Mouse (Mus musculus) liver, embryonic 13.5 days (tissue): ENCODE results near the gene Scn8a. TPM values are rescaled to one million over a fixed set of nuclear protein-coding genes. Genes with fewer than 3 reads are reported as not detected.

ENCODE experiments used
- ATAC-seq: fragments of 200-750 bp; cut with Nextera tagmentation; 2 replicates; pipeline ENCODE4 v1.8.0; 2017; ENCODE audit warnings: low read depth, mild to moderate bottlenecking, moderate number of reproducible peaks, moderate library complexity
- DNase-seq: peaks from one replicate; pipeline ENCODE4 v3.0.0; 2022
- H3K27ac ChIP-seq: fragments of 300-500 bp; sonication (generic); 2 replicates; pipeline ENCODE4 v1.5.1; 2015; ENCODE audit warnings: moderate library complexity, mild to moderate bottlenecking, inconsistent platforms
- H3K27me3 ChIP-seq: fragments of 300-500 bp; sonication (generic); 2 replicates; pipeline ENCODE4 v1.6.1; 2015; ENCODE audit warnings: mild to moderate bottlenecking, inconsistent platforms
- H3K36me3 ChIP-seq: fragments of 300-500 bp; sonication (generic); 2 replicates; pipeline ENCODE4 v1.6.1; 2015; ENCODE audit warnings: mild to moderate bottlenecking, inconsistent platforms
- H3K4me1 ChIP-seq: fragments of 300-500 bp; sonication (generic); replicated peaks from 2 replicates; pipeline ENCODE4 v1.6.1; 2015; ENCODE audit warnings: inconsistent platforms
- H3K4me2 ChIP-seq: fragments of 300-500 bp; sonication (generic); 2 replicates; pipeline ENCODE4 v1.6.1; 2015; ENCODE audit warnings: inconsistent platforms, mild to moderate bottlenecking, moderate library complexity
- H3K4me3 ChIP-seq: fragments of 300-500 bp; sonication (generic); replicated peaks from 2 replicates; pipeline ENCODE4 v1.5.1; 2015; ENCODE audit warnings: mild to moderate bottlenecking, inconsistent platforms
- H3K9ac ChIP-seq: fragments of 300-500 bp; sonication (generic); 2 replicates; pipeline ENCODE4 v1.6.1; 2015; ENCODE audit warnings: mild to moderate bottlenecking, inconsistent platforms
- H3K9me3 ChIP-seq: fragments of 300-500 bp; sonication (generic); replicated peaks from 2 replicates; pipeline ENCODE4 v1.6.1; 2016; ENCODE audit warnings: inconsistent platforms
- WGBS: fragments of 180-500 bp; shearing (Covaris S2); methylation state at CpG from one replicate; pipeline ENCODE4 v1.1.7; 2015; ENCODE audit not compliant: insufficient replicate concordance; 5-methylcytosine and 5-hydroxymethylcytosine counted together
- polyA plus RNA-seq: library from polyadenylated mRNA; unstranded; fragments of >200 nt; fragmentation: Nextera tagmentation; extraction: Ambion mirVana; gene quantifications from 2 replicates; pipeline ENCODE4 v1.2.1, GENCODE M21; 2015

The Scn8a gene
- polyA plus RNA-seq, 1 experiment from 2014 or later = 0.10 TPM

DNA sequence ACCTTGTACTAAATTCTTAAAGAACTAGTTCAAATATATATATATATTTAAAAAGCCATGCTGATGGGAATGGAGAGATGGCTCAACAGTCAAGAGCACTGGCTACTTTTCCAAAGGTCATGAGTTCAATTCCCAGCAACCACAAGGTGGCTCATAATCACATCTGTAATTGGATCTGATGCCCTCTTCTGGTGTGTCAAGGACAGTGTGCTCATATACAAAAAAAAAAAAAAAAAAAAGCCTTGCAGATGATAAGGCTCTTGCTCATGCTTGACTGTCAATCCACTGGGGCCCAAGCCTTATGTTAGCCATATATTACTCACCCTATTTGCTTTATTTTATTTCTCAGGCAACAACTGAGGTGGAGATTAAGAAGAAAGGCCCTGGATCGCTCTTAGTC lies 132.0 kb downstream of the Scn8a start:
- no peak overlapping the region for H3K27ac ChIP-seq
- H3K4me2 ChIP-seq = no peak overlapping the region
- H3K4me1 ChIP-seq = no peaks in the 10 kb centered on the region
- no peak overlapping the region for H3K4me3 ChIP-seq
- WGBS = 76% methylated on average over 1 of the region's 1 CpGs
- no peaks in the 10 kb centered on the region for H3K9me3 ChIP-seq
- DNase-seq = no peak
- H3K27me3 ChIP-seq = peaks cover 12% of the 10 kb centered on the region
- H3K9ac ChIP-seq = no peak overlapping the region
- no peak for ATAC-seq
- H3K36me3 ChIP-seq = no peaks in the 10 kb centered on the region

GRCm38 (mm10) chr15:101002466-101002865 lies 132.8 kb downstream of the Scn8a start:
- no peak overlapping the region for H3K4me3 ChIP-seq
- no peak overlapping the region for H3K9ac ChIP-seq
- H3K27me3 ChIP-seq = peaks cover 12% of the 10 kb centered on the region
- DNase-seq (no peak), ATAC-seq (no peak)
- H3K4me1 ChIP-seq = no peaks in the 10 kb centered on the region
- no peaks in the 10 kb centered on the region for H3K9me3 ChIP-seq
- H3K36me3 ChIP-seq = no peaks in the 10 kb centered on the region
- no peak overlapping the region for H3K4me2 ChIP-seq
- 78% methylated on average over 3 of the region's 3 CpGs for WGBS
- no peak overlapping the region for H3K27ac ChIP-seq

DNA sequence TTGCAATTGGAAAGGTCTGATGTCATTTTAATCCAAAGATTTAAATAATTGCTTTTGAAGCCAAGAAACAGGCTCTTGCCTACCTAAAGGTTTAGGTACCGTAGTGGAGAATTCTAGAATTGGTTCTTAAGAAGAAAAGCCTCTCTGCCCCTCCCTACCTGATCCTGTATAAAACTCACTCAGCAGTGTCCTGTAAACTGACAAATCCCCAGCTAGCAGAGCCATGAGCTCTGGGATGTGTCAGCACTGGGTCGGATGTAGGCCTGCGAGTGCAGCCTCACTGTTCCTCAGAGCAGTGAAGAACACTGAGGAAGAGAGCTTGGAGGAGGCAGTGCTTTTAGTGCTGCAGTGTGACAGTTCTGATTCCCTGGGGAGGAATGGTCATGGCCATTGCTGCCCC lies 134.9 kb downstream of the Scn8a start:
- DNase-seq = no peak
- Histone ChIP-seq H3K27me3 (peaks cover 16% of the 10 kb centered on the region), H3K9me3 (no peaks in the 10 kb centered on the region)

DNA sequence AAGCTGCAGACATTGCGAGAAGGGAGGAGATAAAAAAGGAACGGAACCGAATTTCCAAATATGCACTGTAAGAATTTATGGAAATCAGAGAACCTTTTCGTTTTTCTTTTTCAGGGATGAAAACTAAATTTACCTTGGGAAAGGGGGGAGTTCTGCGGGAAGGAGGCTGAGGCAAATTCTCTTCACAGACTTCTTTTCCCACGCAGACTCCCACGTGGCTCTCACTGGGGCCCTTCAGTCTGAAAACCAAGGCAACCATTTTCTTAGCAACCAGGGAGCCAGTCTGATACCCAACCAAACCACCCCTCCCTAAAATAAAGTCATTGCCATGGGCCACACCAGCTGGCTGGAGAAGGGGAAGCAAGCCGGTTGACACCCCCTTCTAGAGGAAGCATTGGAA lies 136.1 kb downstream of the Scn8a start:
- no peak for ATAC-seq
- H3K27me3 ChIP-seq = peaks cover 16% of the 10 kb centered on the region

More for the DNA sequence above, 134.9 kb downstream of the Scn8a start:
- no peak overlapping the region for H3K4me3 ChIP-seq
- no peak overlapping the region for H3K4me2 ChIP-seq
- H3K27ac ChIP-seq = no peak overlapping the region
- no peak for ATAC-seq
- 48% methylated on average over 3 of the region's 3 CpGs for WGBS
- no peaks in the 10 kb centered on the region for H3K4me1 ChIP-seq
- no peaks in the 10 kb centered on the region for H3K36me3 ChIP-seq
- no peak overlapping the region for H3K9ac ChIP-seq

GRCm38 (mm10) chr15:101006251-101007040 lies 136.8 kb downstream of the Scn8a start:
- H3K9ac ChIP-seq = no peak overlapping the region
- peak overlapping the region; percentile 46 for H3K4me2 ChIP-seq
- no peaks in the 10 kb centered on the region for H3K36me3 ChIP-seq
- H3K4me3 ChIP-seq = peak overlapping the region; percentile 36
- no peaks in the 10 kb centered on the region for H3K4me1 ChIP-seq
- H3K27me3 ChIP-seq = peaks cover 16% of the 10 kb centered on the region
- no peak overlapping the region for H3K27ac ChIP-seq
- whole genome bisulfite sequencing = 11% methylated on average over 14 of the region's 15 CpGs
- H3K9me3 ChIP-seq = no peaks in the 10 kb centered on the region
- no peak for DNase-seq
- no peak for ATAC-seq

More for the DNA sequence above, 136.1 kb downstream of the Scn8a start:
- no peak overlapping the region for H3K4me3 ChIP-seq
- WGBS = 61% methylated on average over 8 of the region's 8 CpGs
- no peaks in the 10 kb centered on the region for H3K36me3 ChIP-seq
- H3K4me2 ChIP-seq = no peak overlapping the region
- H3K9ac ChIP-seq = no peak overlapping the region
- no peaks in the 10 kb centered on the region for H3K9me3 ChIP-seq
- no peak for DNase-seq
- H3K4me1 ChIP-seq = no peaks in the 10 kb centered on the region
- H3K27ac ChIP-seq = no peak overlapping the region

GRCm38 (mm10) chr15:101007236-101007635 lies 137.6 kb downstream of the Scn8a start:
- no peak for DNase-seq
- peaks cover 16% of the 10 kb centered on the region for H3K27me3 ChIP-seq
- no peaks in the 10 kb centered on the region for H3K9me3 ChIP-seq
- no peak for ATAC-seq
- no peak overlapping the region for H3K4me3 ChIP-seq
- no peak overlapping the region for H3K4me2 ChIP-seq
- WGBS = 54% methylated on average over 7 of the region's 7 CpGs
- H3K36me3 ChIP-seq = no peaks in the 10 kb centered on the region
- no peaks in the 10 kb centered on the region for H3K4me1 ChIP-seq
- no peak overlapping the region for H3K27ac ChIP-seq
- no peak overlapping the region for H3K9ac ChIP-seq

- ATAC-seq (no peak), DNase-seq (no peak)
- Histone ChIP-seq H3K36me3 (no peaks in the 10 kb centered on the region), H3K4me1 (no peaks in the 10 kb centered on the region), H3K9ac (no peak overlapping the region), H3K9me3 (no peaks in the 10 kb centered on the region), H3K4me2 (no peak overlapping the region), H3K4me3 (no peak overlapping the region), H3K27me3 (peaks cover 16% of the 10 kb centered on the region), H3K27ac (no peak overlapping the region)
- WGBS = 73% methylated on average over 14 of the region's 14 CpGs
Measured at GRCm38 (mm10) chr15:101008386-101009010, 138.8 kb downstream of the Scn8a start.

DNA sequence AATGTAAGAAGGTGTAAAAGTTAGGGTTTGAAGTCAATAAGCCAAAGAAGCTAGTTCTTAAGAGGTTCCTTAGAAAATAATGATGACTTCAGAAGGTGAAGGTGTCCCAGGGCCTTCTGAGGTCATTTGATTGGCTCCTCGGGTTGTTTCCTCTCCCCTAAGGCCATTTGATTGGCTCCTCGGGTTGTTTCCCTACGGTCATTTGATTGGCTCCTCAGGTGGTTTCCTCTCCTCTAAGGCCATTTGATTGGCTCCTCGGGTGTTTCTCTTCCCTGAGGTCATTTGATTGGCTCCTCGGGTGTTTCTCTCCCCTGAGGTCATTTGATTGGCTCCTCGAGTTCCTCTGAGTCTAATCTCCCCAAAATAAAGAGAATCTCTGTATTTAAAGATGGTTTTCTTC lies 141.7 kb downstream of the Scn8a start:
- DNase-seq = no peak
- WGBS = 56% methylated on average over 6 of the region's 6 CpGs
- Histone ChIP-seq H3K9me3 (no peaks in the 10 kb centered on the region), H3K4me2 (no peak overlapping the region), H3K27ac (no peak overlapping the region), H3K36me3 (no peaks in the 10 kb centered on the region), H3K4me1 (no peaks in the 10 kb centered on the region), H3K27me3 (peaks cover 4% of the 10 kb centered on the region; the same call in 1 of the 2 replicates), H3K9ac (no peak overlapping the region), H3K4me3 (no peak overlapping the region)
- no peak for ATAC-seq

DNA sequence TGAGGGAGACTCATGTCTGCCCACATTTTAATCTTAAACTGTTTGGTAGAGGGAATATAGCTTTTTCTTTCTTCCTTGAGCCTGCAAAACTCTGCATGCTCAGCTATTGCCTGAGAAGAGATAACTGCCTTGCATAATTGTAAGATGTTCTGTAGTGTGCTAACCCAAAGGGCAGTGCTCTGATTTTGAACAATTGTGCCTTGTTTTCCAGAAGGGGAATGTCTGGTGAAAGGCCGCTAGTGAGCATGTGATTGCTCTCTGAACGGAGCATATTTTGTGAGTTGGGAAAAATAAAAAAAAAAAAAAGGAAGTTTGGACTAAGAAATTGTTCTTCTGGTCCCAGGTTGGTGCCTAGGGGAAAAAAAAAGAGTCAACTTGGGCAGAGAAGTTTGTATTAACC lies 159.3 kb downstream of the Scn8a start:
- Histone ChIP-seq H3K4me1 (no peaks in the 10 kb centered on the region), H3K27ac (no peak overlapping the region), H3K36me3 (no peaks in the 10 kb centered on the region), H3K9ac (no peak overlapping the region), H3K4me3 (no peak overlapping the region), H3K9me3 (no peaks in the 10 kb centered on the region), H3K4me2 (no peak overlapping the region), H3K27me3 (peaks cover 29% of the 10 kb centered on the region)
- no peak for DNase-seq
- WGBS = 63% methylated on average over 2 of the region's 2 CpGs
- no peak for ATAC-seq

DNA sequence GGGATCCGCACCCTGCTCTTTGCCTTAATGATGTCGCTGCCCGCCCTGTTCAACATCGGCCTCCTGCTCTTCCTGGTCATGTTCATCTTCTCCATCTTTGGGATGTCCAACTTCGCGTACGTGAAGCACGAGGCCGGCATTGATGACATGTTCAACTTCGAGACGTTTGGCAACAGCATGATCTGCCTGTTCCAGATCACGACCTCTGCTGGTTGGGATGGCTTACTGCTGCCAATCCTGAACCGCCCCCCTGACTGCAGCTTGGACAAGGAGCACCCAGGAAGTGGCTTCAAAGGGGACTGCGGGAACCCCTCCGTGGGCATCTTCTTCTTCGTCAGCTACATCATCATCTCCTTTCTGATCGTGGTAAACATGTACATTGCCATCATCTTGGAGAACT lies 170.0 kb downstream of the Scn8a start:
- 37% methylated on average over 17 of the region's 17 CpGs for WGBS
- Histone ChIP-seq H3K27ac (no peak overlapping the region), H3K4me3 (no peak overlapping the region), H3K4me2 (no peak overlapping the region), H3K36me3 (no peaks in the 10 kb centered on the region), H3K9ac (no peak overlapping the region), H3K4me1 (no peaks in the 10 kb centered on the region), H3K27me3 (peaks cover 73% of the 10 kb centered on the region), H3K9me3 (no peaks in the 10 kb centered on the region)
- DNase-seq = no peak
- ATAC-seq = no peak

DNA sequence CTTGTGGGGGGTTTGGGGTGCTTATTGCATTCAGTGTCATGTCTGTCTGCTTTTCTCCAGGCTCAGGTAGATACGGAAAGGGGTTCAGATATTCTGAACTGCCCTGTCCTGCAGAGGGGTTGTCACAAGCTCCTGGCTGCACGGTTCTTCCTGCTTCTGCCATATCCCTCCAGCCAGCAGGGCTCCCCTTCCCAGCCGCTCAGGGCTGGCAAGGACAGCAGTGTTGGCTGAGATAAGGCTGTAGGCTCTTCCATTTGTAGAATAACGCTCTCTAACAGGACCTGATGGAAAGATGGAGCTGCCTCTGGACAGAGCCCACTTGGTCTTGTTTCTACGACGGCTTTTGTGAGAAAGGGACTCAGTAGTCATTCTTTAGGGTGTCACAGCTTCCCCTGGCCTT lies 172.3 kb downstream of the Scn8a start:
- DNase-seq = no peak
- H3K4me1 ChIP-seq = no peaks in the 10 kb centered on the region
- 37% methylated on average over 6 of the region's 6 CpGs for WGBS
- H3K9me3 ChIP-seq = no peaks in the 10 kb centered on the region
- no peak overlapping the region for H3K4me2 ChIP-seq
- H3K9ac ChIP-seq = no peak overlapping the region
- H3K4me3 ChIP-seq = no peak overlapping the region
- H3K27me3 ChIP-seq = peaks cover 88% of the 10 kb centered on the region
- H3K36me3 ChIP-seq = no peaks in the 10 kb centered on the region
- ATAC-seq = no peak
- no peak overlapping the region for H3K27ac ChIP-seq

DNA sequence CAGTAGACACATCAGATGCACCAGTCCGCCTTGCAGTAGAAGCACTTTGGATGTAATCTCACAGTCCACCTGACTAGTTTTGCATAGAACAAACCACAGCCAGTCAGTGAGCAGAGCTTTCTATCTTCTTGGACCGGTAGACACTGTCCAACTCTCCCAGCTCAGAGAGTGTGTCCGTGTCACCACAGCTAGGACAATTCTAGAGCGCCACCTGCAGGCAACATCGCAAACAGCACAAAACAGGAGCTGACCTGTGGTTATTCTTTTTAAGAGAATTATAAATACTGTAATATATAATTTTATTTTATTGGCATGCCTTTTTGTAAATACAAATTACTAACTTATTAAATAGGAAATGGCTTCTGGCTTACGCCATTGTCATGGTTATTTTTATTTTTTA lies 173.0 kb downstream of the Scn8a start:
- Histone ChIP-seq H3K4me2 (no peak overlapping the region), H3K36me3 (no peaks in the 10 kb centered on the region), H3K27me3 (peaks cover 94% of the 10 kb centered on the region), H3K4me1 (no peaks in the 10 kb centered on the region), H3K27ac (no peak overlapping the region), H3K9ac (no peak overlapping the region), H3K9me3 (no peaks in the 10 kb centered on the region), H3K4me3 (no peak overlapping the region)
- WGBS = 20% methylated on average over 6 of the region's 6 CpGs
- ATAC-seq (no peak), DNase-seq (no peak)
